Mouse (Mus musculus) liver, embryonic 16.5 days (tissue): Measurements from ENCODE around the gene Gm10184. TPM values are rescaled to one million over a fixed set of nuclear protein-coding genes. Genes with fewer than 3 reads are reported as not detected.
"Not testable (repeated sequence)": the region's sequence is repeated elsewhere in the genome, so short reads cannot be mapped to it uniquely, and the experiment has no call there.

ENCODE experiments used
- ATAC-seq: fragments of 200-750 bp; cut with Nextera tagmentation; 2 replicates; pipeline ENCODE4 v1.8.0; 2017; ENCODE audit warnings: low read depth, mild to moderate bottlenecking, moderate number of reproducible peaks, moderate library complexity
- H3K27ac ChIP-seq: fragments of 300-500 bp; sonication (generic); 2 replicates; pipeline ENCODE4 v1.5.1; 2014; ENCODE audit warnings: mild to moderate bottlenecking, low read length
- H3K27me3 ChIP-seq: fragments of 300-500 bp; sonication (generic); 2 replicates; pipeline ENCODE4 v1.6.1; 2014; ENCODE audit warnings: low read depth, low read length, mixed read lengths; ENCODE audit not compliant: control insufficient read depth, insufficient read depth
- H3K36me3 ChIP-seq: fragments of 300-500 bp; sonication (generic); 2 replicates; pipeline ENCODE4 v1.6.1; 2014; ENCODE audit warnings: mild to moderate bottlenecking; ENCODE audit not compliant: control insufficient read depth, insufficient read depth
- H3K4me1 ChIP-seq: fragments of 300-500 bp; sonication (generic); 2 replicates; pipeline ENCODE4 v1.6.1; 2014; ENCODE audit warnings: low read depth, low read length, mixed read lengths; ENCODE audit not compliant: control insufficient read depth
- H3K4me2 ChIP-seq: fragments of 300-500 bp; sonication (generic); 2 replicates; pipeline ENCODE4 v1.6.1; 2014; ENCODE audit warnings: low read depth, low read length, mixed read lengths
- H3K4me3 ChIP-seq: fragments of 300-500 bp; sonication (generic); 2 replicates; pipeline ENCODE4 v1.5.1; 2014; ENCODE audit warnings: low read depth, mild to moderate bottlenecking, low read length
- H3K9ac ChIP-seq: fragments of 300-500 bp; sonication (generic); 2 replicates; pipeline ENCODE4 v1.6.1; 2014; ENCODE audit warnings: low read depth, low read length
- H3K9me3 ChIP-seq: fragments of 300-500 bp; sonication (generic); replicated peaks from 2 replicates; pipeline ENCODE4 v1.6.1; 2016; ENCODE audit warnings: low read length; ENCODE audit not compliant: control insufficient read depth
- WGBS: fragments of 180-500 bp; shearing (Covaris S2); extraction: QIAGEN DNeasy Blood & Tissue Kit; methylation state at CpG from one replicate; pipeline ENCODE4 v1.1.7; 2014; ENCODE audit not compliant: insufficient replicate concordance; 5-methylcytosine and 5-hydroxymethylcytosine counted together
- polyA plus RNA-seq: library from polyadenylated mRNA; unstranded; fragments of >200 nt; fragmentation: Nextera tagmentation; extraction: Ambion mirVana; gene quantifications from 2 replicates; pipeline ENCODE4 v1.2.1, GENCODE M21; 2015

The Gm10184 gene
- 24.3 and 30.0 TPM in 2 replicates for polyA plus RNA-seq

DNA sequence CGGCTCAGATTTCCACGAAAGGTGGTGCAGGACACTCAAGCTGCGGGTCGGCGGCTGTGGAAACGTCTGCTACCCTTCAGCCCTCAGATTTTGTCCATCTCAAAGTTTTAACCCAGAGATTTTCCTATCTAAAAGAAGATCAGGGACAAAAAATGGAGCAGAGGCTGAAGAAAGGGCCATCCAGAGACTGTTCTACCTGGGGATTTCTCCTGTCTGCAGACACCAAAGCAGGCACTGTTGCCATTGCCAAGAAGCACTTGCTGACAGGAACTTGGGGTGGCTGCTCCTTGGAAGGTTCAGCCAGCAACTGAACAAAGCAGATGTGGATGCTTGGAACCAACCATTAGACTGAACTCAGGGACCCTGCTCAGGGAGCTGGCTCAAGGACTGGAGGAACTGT, at the start of gene Gm10184:
Gene Gm10184, minus strand, starts transcription at position 101 of the 400 bp plus-strand sequence.
- H3K27me3 ChIP-seq: no peaks in the 10 kb centered on the region
- H3K4me3 ChIP-seq: no peak within 1 kb of the TSS
- H3K9me3 ChIP-seq: no peaks in the 10 kb centered on the region
- ATAC-seq: no peak
- H3K9ac ChIP-seq: no peak within 1 kb of the TSS
- H3K36me3 ChIP-seq: no peaks in the 10 kb centered on the region
- no peak within 1 kb of the TSS for H3K4me2 ChIP-seq
- no peak within 1 kb of the TSS for H3K27ac ChIP-seq
- no peaks in the 10 kb centered on the region for H3K4me1 ChIP-seq
- 67% methylated on average over 6 of the region's 6 CpGs for WGBS

DNA sequence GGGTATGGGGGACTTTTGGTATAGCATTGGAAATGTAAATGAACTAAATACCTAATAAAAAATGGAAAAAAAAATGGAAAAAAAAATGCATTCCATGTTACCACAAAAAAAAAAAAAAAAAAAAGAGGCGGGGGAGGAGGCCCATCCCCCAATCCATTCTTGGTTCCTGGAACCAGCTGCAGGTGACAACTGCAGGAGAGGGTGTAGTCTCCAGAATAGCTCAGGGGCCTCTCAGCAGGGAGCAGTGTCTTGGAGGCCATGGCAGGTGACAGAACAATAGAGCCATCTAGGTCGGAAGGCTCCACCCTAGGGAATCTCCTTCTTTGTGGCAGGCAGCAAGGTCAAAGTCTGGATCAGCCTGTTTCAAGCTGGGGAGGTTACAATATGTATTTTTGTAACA, 23.7 kb upstream of the Gm10184 start:
- no peak overlapping the region for H3K27ac ChIP-seq

DNA sequence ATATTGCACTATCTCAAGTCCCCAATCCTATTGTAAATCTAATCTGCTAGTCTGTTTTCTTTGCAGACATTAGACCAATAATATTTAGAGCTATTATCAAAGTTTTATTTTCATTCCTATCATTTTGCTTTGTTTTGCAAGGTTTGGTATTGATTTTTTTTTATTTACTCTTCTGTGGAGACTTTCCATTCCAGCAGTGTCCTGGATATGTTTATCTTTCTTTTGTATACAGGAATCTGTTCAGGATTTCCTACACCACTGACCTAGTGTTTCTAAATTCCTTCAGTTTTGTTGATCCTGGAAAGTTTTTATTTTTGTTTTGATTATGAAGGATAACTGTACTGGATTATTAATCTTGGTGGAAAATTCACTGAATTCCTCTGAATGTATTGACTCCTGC, 2.6 kb downstream of the Gm10184 start:
- no peak overlapping the region for H3K9ac ChIP-seq
- H3K27ac ChIP-seq: no peak overlapping the region
- H3K27me3 ChIP-seq: no peaks in the 10 kb centered on the region
- no peaks in the 10 kb centered on the region for H3K36me3 ChIP-seq
- H3K4me2 ChIP-seq: no peak overlapping the region
- 0 out of 2 replicates have a peak, but pooled peaks have one; percentile 51 for ATAC-seq
- H3K4me1 ChIP-seq: no peaks in the 10 kb centered on the region
- H3K4me3 ChIP-seq: no peak overlapping the region
- H3K9me3 ChIP-seq: no peaks in the 10 kb centered on the region

More for the DNA sequence above, 23.7 kb upstream of the Gm10184 start:
- Histone ChIP-seq H3K4me3 (no peak overlapping the region), H3K4me1 (no peaks in the 10 kb centered on the region), H3K4me2 (no peak overlapping the region), H3K9ac (no peak overlapping the region), H3K9me3 (no peaks in the 10 kb centered on the region), H3K36me3 (no peaks in the 10 kb centered on the region), H3K27me3 (no peaks in the 10 kb centered on the region)
- WGBS: 64% methylated on average over 2 of the region's 2 CpGs
- no peak for ATAC-seq

DNA sequence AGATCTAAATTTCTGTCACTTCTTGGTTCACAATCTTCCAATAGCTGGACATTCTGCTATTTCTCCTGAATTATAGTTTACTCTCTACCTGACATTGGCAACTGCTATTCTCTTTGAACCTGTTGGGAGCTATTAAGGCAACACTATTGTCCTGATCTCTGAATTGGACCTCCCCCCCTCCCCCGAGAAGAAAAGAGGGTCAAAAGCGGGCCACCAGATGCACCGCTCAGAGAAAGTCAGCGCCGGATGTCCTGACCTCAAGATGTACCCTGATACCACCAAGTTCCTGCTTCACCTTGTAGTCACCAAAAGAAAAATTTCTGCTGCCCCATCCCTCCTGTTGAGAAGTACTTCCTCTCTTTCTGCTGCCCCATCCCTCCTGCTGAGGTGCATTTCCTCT, 5.5 kb downstream of the Gm10184 start:
- H3K4me3 ChIP-seq, H3K4me1 ChIP-seq, H3K36me3 ChIP-seq, H3K27me3 ChIP-seq, ATAC-seq, H3K9me3 ChIP-seq, H3K4me2 ChIP-seq, H3K27ac ChIP-seq, H3K9ac ChIP-seq: not testable (repeated sequence)
- 74% methylated on average over 5 of the region's 5 CpGs for WGBS

DNA sequence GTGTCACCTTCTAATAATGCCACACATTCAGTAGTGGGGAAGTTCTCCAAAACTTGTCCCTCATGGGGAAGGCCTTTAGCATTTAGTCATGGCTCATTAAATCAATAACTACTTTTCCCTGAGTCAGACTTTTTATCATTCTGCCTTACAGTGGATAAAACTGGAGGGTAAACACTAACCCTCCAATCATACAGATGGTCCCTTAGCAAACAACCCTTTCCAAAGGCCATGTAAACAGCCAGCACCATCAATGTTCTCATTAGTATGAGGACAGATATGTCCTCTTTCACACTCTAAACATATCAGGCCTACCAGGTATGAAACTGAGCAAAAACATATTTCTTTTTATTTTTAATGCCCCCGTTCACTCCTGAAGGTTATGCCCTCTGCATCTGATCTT, 7.5 kb downstream of the Gm10184 start:
- no peaks in the 10 kb centered on the region for H3K9me3 ChIP-seq
- H3K4me3 ChIP-seq: no peak overlapping the region
- 70% methylated on average over 1 of the region's 1 CpGs for WGBS
- no peak overlapping the region for H3K9ac ChIP-seq
- H3K36me3 ChIP-seq: no peaks in the 10 kb centered on the region
- H3K4me1 ChIP-seq: no peaks in the 10 kb centered on the region
- H3K4me2 ChIP-seq: no peak overlapping the region
- peak; percentile 76 for ATAC-seq
- H3K27me3 ChIP-seq: no peaks in the 10 kb centered on the region
- no peak overlapping the region for H3K27ac ChIP-seq

DNA sequence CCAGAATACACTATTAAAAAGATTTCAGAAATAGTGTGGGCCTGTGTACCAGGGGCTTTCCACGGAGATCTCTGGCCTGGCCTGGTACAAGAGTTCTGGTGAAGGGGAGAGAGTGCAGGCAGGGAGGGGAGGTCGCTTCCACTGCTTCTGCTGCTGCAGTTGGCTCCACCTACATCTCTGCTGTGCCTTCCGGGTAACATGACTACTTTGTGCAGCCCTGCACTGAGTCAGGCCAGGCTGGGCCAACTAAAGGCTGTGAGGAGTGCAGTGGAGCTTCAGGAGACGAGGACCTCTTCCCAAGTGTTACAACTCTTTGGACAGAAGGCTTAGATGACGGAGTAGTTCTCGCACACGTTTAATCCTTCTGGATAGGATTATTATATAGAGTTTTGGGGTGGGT, 9.6 kb downstream of the Gm10184 start:
- Histone ChIP-seq H3K9me3 (no peaks in the 10 kb centered on the region), H3K36me3 (no peaks in the 10 kb centered on the region), H3K4me2 (no peak overlapping the region), H3K4me3 (no peak overlapping the region), H3K27me3 (no peaks in the 10 kb centered on the region), H3K27ac (no peak overlapping the region), H3K9ac (no peak overlapping the region), H3K4me1 (no peaks in the 10 kb centered on the region)
- 54% methylated on average over 7 of the region's 7 CpGs for WGBS
- no peak for ATAC-seq

DNA sequence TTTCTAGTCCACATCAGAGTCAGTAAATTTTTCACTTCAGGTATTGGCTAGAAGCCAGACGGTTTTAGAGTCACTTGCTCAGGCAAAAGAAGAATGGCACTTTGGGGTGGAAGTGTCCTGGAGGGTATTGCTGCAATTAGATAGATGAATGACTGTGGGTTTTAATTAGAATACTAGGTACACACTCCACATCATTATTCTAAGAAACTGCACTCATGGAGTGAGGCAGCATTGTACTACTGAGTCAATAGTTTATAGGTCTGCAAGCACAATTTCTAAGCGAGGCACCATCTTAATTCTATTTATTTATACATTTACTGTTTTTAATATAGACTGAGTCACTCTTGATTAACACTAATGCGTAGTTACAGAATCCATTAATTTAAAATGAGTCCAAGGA, 10.4 kb downstream of the Gm10184 start:
- 51% methylated on average over 3 of the region's 3 CpGs for WGBS
- no peak overlapping the region for H3K4me3 ChIP-seq

DNA sequence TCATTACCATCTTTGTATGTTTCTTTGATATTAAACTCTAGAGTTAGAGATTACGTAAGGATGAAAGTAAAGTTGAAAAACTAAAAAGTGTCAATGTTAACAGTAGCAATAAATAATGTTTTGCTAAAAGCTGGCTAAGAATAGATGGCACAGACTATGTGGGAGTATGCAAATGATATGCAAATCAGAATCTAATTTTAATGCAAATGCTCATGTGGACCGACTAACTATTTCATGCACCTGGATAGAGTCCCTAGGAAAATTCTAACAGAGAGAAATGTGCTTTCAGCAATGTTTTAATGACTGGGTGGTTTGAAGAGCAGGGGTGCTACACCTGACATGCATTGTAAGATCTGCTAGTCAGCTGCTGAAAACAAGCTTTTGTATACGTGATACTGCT, 45.3 kb downstream of the Gm10184 start:
- Histone ChIP-seq H3K27me3 (no peaks in the 10 kb centered on the region), H3K4me2 (no peak overlapping the region), H3K4me1 (no peaks in the 10 kb centered on the region), H3K4me3 (no peak overlapping the region), H3K27ac (no peak overlapping the region), H3K36me3 (no peaks in the 10 kb centered on the region), H3K9me3 (no peaks in the 10 kb centered on the region), H3K9ac (no peak overlapping the region)
- no peak for ATAC-seq
- WGBS: 72% methylated on average over 3 of the region's 3 CpGs

More for the DNA sequence above, 10.4 kb downstream of the Gm10184 start:
- Histone ChIP-seq H3K4me1 (no peaks in the 10 kb centered on the region), H3K27ac (no peak overlapping the region), H3K4me2 (no peak overlapping the region), H3K9me3 (no peaks in the 10 kb centered on the region), H3K36me3 (no peaks in the 10 kb centered on the region), H3K27me3 (no peaks in the 10 kb centered on the region), H3K9ac (no peak overlapping the region)
- ATAC-seq: no peak
